Mouse (Mus musculus): ENCODE data around the gene Dlgap1. TPM values are rescaled to one million over a fixed set of nuclear protein-coding genes. Genes with fewer than 3 reads are reported as not detected.

Gene Dlgap1
- polyA plus RNA-seq, 1 experiment from 2014 or later: 0.50 TPM

DNA sequence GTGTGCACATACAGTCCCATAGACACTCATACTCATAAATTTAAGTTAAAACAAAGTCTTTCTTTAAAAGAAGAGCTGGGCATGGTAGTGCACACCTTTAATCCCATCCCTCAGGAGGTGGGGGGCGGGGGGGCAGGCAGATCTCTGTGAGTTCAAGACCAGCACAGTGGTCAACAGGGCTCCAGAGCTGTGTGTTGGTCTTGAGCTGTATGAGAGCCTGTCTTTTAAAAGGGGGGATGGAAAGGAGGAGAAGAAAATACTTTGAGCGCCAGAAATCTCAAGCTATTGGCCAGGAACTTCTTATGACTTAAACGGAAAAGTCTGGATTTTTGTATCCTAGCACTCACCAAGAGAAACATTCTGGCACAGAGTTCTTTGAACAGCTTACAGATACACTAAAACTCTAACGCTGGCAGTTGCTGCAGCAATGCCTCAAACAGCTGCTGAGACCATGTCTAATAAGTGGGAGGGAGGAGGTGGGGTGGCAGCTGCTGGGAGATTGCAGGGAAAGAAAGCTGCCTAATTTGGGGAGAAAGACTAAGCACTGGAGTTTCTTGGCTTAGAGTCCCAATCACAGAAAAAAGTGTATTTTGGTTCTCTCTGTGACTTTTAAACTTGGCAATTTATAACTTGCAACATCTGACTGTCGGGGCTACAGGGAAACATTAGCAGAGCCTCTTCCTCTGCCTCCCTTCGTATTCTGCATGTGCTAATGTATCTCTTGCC, 660.9 kb downstream of the Dlgap1 start:
- 0 out of 2 replicates have a peak, but pooled peaks have one; percentile 48 for ATAC-seq (replicated peaks; ENCODE audit: insufficient number of reproducible peaks, insufficient read depth, low FRiP score, low read depth)
- no peak overlapping the region for H3K9ac ChIP-seq
- no peaks in the 10 kb centered on the region for H3K27me3 ChIP-seq
- H3K4me3 ChIP-seq: no peak overlapping the region
- 50% methylated on average over 6 of the region's 6 CpGs for WGBS
- no peaks in the 10 kb centered on the region for H3K36me3 ChIP-seq
- H3K4me1 ChIP-seq (replicated peaks): no peaks in the 10 kb centered on the region
- no peaks in the 10 kb centered on the region for H3K9me3 ChIP-seq (replicated peaks)
- H3K4me2 ChIP-seq: no peak overlapping the region
- H3K27ac ChIP-seq: peak overlapping the region; percentile 9; the same call in 1 of the 2 replicates

DNA sequence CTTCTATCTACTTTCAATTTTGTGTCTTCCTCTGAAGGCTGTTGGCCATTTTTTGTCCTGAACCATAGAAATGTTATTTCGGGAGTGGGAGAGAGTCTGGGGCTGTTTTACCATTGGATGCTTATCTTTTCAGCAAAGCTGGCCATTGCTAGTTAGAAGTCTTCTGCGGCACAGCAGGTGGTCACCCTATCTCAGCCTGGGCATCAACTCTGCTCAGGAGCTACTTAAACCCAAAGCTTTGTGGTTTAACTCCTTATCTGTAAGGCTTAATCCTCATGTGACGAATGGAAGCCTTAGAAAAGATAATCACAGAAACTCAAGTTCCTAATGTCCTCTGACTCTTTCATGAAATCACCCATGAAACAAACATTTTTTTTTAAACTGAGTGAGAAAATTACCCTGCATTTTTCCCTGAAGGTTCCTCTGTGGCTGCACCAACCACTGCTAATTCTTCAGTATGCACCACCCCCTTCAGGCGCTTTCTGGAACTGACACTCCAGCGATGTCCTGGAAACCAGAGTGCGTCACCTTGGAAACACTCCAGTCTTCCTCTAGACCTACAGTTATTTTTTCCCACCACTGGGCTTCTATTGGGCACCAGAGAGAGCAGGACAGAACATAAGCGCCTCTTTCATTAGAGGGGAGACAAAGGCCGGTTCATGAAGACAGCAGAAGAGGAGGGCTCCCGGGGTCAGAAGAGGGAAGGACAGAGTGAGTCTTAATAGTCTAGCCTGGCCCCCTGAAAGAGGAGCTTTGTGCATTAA, 664.5 kb downstream of the Dlgap1 start:
- H3K4me2 ChIP-seq: no peak overlapping the region

DNA sequence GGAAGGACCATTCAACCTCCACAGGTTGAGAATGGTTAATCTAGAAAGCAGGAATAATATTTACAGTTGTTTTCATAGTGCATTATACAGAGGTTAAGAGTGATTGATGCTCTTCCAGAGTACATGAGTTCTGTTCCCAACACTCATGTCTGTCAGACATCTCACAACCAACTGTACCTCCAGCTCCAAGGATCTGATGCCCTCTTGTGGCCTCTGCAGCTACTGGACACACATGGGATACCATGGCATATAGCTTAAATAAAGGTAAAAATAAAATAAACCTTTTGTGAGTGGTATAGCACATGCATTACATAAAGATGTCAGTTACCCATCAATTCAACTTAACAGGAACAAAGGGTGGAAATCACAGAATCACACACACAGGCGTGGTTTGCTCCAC, 674.3 kb downstream of the Dlgap1 start:
- WGBS: 55% methylated on average over 1 of the region's 1 CpGs
- no peak overlapping the region for H3K27ac ChIP-seq
- H3K4me3 ChIP-seq: no peak overlapping the region
- no peak for ATAC-seq (replicated peaks; ENCODE audit: insufficient number of reproducible peaks, insufficient read depth, low FRiP score, low read depth)
- no peak overlapping the region for H3K4me2 ChIP-seq
- no peaks in the 10 kb centered on the region for H3K27me3 ChIP-seq
- no peaks in the 10 kb centered on the region for H3K9me3 ChIP-seq (replicated peaks)
- no peak overlapping the region for H3K9ac ChIP-seq
- no peaks in the 10 kb centered on the region for H3K4me1 ChIP-seq (replicated peaks)
- no peaks in the 10 kb centered on the region for H3K36me3 ChIP-seq

More for the DNA sequence above, 664.5 kb downstream of the Dlgap1 start:
- Histone ChIP-seq H3K27ac (no peak overlapping the region), H3K9me3 (replicated peaks) (no peaks in the 10 kb centered on the region), H3K9ac (no peak overlapping the region), H3K4me1 (replicated peaks) (no peaks in the 10 kb centered on the region), H3K4me3 (no peak overlapping the region), H3K27me3 (no peaks in the 10 kb centered on the region), H3K36me3 (no peaks in the 10 kb centered on the region)
- 13% methylated on average over 9 of the region's 9 CpGs for WGBS
- ATAC-seq (replicated peaks; ENCODE audit: insufficient number of reproducible peaks, insufficient read depth, low FRiP score, low read depth): peak; percentile 66; the same call in 1 of the 2 replicates

DNA sequence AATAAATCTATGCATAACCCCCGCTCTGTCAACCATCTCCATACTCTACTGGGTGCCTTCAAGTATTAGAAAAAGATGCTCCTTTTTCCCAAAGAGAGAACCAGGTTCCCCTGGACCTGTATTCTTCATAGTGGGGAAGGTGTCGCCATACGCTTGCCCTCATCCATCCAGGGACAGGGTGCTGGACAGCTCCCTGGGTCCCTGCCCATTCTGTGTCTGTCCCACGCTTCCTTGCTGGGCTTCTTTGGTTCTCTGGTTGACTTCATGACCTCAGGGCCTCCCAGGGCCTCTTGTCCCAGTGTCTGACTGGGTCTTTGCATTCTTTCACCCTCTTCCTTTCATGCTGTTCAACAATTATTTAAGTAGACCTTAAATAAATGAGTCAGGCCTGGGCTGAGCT, 677.8 kb downstream of the Dlgap1 start:
- no peak for ATAC-seq (replicated peaks; ENCODE audit: insufficient number of reproducible peaks, insufficient read depth, low FRiP score, low read depth)
- Histone ChIP-seq H3K27ac (no peak overlapping the region), H3K9me3 (replicated peaks) (no peaks in the 10 kb centered on the region), H3K4me1 (replicated peaks) (no peaks in the 10 kb centered on the region), H3K9ac (no peak overlapping the region), H3K4me2 (no peak overlapping the region), H3K4me3 (no peak overlapping the region), H3K36me3 (no peaks in the 10 kb centered on the region), H3K27me3 (no peaks in the 10 kb centered on the region)
- WGBS: 34% methylated on average over 4 of the region's 4 CpGs

DNA sequence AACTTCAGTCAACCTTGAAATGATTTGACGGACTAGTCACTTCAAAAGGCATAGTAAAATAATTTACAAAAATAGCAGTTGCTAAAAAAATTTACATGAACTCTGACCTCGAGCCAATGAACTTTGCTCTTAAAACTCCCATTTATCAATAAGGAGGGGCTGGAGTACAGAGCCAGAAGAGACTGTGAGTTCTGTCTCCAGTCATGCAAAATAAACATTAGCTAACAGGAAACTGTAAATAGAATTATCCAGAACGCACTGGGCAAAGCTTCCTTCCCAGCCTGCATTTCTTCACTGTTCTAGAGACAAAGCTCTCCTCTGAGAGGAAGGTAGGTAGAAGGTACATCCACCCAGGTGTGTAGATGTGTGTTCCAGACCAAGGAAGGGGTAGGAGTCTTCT, 692.5 kb downstream of the Dlgap1 start:
- H3K4me1 ChIP-seq (replicated peaks): no peaks in the 10 kb centered on the region
- no peaks in the 10 kb centered on the region for H3K27me3 ChIP-seq
- WGBS: 65% methylated on average over 3 of the region's 3 CpGs
- no peak for ATAC-seq (replicated peaks; ENCODE audit: insufficient number of reproducible peaks, insufficient read depth, low FRiP score, low read depth)
- no peak overlapping the region for H3K27ac ChIP-seq
- no peak overlapping the region for H3K9ac ChIP-seq
- H3K4me2 ChIP-seq: no peak overlapping the region
- no peak overlapping the region for H3K4me3 ChIP-seq
- no peaks in the 10 kb centered on the region for H3K36me3 ChIP-seq
- H3K9me3 ChIP-seq (replicated peaks): no peaks in the 10 kb centered on the region

DNA sequence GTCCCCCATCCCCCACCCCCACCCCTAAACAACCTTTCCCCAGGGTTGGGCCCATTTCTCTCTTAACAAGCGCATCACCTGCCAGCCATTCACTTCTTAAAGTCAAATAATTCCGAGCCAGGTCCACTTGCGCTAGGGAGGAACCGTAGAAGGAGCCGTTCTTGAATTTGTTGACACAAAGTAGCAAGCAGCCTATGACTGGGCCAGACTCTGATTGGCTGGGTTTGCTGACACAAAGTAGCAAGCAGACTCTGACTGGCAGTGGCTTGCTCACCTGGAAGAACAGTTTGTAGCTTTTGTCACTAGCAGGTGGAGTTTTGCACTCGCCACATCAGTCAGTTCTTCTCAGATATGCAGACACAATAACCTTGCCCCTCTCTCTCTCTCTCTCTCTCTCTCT, 695.1 kb downstream of the Dlgap1 start:
- Histone ChIP-seq H3K4me1 (replicated peaks) (no peaks in the 10 kb centered on the region), H3K36me3 (no peaks in the 10 kb centered on the region), H3K4me2 (no peak overlapping the region), H3K27me3 (no peaks in the 10 kb centered on the region), H3K27ac (no peak overlapping the region), H3K9me3 (replicated peaks) (no peaks in the 10 kb centered on the region), H3K4me3 (no peak overlapping the region), H3K9ac (no peak overlapping the region)
- no peak for ATAC-seq (replicated peaks; ENCODE audit: insufficient number of reproducible peaks, insufficient read depth, low FRiP score, low read depth)
- 76% methylated on average over 6 of the region's 6 CpGs for WGBS

DNA sequence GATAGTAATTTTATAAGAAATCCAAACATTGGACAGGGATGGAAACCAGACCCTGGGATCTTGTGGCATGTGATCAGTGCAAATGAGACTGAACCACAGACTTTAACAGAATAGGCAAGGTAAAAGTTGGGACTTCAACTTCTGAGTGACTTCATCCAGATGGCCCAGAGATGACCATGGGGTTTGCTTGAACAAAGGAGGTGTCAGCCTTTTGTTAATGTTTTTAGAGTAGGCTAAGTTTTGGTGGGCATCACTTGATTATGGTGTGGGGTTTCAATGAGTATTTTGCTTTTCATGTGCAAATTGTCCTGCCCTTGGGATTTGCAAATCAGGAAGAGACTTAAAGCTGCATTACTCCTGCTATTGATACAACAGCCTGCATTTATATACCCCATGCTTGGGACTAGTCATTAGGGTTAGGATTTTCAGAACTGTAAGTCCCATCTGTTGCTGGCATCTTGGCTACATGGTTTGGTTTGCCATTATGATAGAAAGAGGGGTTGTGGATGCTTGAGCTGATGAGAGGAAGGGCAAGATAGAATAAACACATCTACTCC, 695.7 kb downstream of the Dlgap1 start:
- Histone ChIP-seq H3K27me3 (no peaks in the 10 kb centered on the region), H3K4me3 (no peak overlapping the region), H3K36me3 (no peaks in the 10 kb centered on the region), H3K27ac (no peak overlapping the region), H3K4me2 (no peak overlapping the region), H3K4me1 (replicated peaks) (no peaks in the 10 kb centered on the region), H3K9me3 (replicated peaks) (no peaks in the 10 kb centered on the region), H3K9ac (no peak overlapping the region)
- ATAC-seq (replicated peaks; ENCODE audit: insufficient number of reproducible peaks, insufficient read depth, low FRiP score, low read depth): no peak

DNA sequence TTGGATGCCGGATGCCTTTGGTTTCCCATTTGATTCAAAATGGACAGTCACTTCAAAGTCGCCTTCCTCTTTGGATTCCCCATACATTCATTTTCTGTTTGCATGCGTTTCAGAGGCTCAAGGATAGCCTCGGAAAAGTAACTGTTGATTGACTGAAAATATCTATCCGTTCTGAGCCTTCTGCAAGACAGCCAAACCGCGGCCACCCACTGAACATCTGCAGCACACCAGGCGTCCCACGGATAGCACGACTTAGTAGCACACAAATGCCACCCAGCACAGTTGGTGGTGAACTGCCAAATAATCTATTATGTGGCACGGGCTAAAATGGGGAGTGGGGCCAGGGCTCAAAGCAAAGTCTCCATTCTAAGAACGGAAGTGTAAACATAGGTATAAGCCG, 705.1 kb downstream of the Dlgap1 start:
- Histone ChIP-seq H3K27me3 (no peaks in the 10 kb centered on the region), H3K4me2 (no peak overlapping the region), H3K9me3 (replicated peaks) (no peaks in the 10 kb centered on the region), H3K27ac (no peak overlapping the region), H3K36me3 (no peaks in the 10 kb centered on the region), H3K9ac (no peak overlapping the region), H3K4me3 (no peak overlapping the region), H3K4me1 (replicated peaks) (no peaks in the 10 kb centered on the region)
- ATAC-seq (replicated peaks; ENCODE audit: insufficient number of reproducible peaks, insufficient read depth, low FRiP score, low read depth): no peak
- 85% methylated on average over 13 of the region's 13 CpGs for WGBS

DNA sequence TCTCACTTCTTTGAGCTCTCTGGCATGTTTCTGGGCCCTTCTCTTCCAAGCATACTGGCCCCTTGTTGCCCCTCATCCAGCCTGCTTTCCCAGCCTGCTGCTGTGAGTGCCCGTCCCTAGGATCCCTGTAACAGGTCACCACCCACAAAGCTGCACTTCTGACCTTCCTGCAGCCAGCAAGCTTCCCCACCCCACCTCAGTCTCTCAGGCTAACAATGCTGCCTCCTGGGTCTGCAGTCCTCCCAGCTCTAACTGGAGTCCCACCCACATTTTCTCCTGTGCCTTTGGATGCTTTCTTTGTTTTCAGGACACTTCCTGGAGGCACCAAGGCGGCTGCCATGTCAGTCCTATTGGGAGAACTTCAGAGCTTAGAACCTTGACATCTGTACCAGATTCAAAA, 707.6 kb downstream of the Dlgap1 start:
- no peak overlapping the region for H3K9ac ChIP-seq
- ATAC-seq (replicated peaks; ENCODE audit: insufficient number of reproducible peaks, insufficient read depth, low FRiP score, low read depth): no peak
- no peak overlapping the region for H3K27ac ChIP-seq
- H3K27me3 ChIP-seq: no peaks in the 10 kb centered on the region
- 46% methylated on average over 2 of the region's 2 CpGs for WGBS
- no peaks in the 10 kb centered on the region for H3K36me3 ChIP-seq
- H3K4me1 ChIP-seq (replicated peaks): no peaks in the 10 kb centered on the region
- H3K9me3 ChIP-seq (replicated peaks): no peaks in the 10 kb centered on the region
- H3K4me3 ChIP-seq: no peak overlapping the region
- no peak overlapping the region for H3K4me2 ChIP-seq

DNA sequence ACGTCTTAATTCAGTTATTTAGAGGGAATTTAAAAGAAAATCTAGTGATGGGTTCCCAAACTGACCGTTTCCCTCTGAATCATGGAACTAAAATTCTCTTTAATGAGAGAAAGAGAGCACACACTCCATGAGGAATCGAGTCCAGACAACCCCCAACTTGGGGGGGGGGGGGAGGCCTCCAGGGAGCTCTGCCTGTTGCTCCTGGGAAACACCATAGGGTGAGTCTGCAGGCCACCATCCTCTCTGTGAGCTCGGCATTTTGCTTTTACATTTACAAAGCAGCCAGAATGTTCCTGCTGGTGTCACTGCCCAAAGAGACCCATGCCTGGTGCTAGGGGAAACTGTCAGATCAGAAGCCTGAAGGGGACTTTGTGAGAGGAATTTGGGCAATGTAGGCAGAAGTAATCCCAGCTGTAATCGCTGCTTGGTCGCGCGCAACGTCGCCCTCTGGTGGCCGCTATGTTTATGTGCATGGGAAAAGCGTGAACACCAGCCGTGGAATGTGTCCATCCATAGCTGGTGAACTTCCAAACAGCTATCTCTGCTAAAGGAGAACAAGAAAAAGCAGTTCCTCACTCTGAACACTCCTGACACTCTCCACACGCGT, 714.8 kb downstream of the Dlgap1 start:
- Histone ChIP-seq H3K4me3 (no peak overlapping the region), H3K9ac (no peak overlapping the region), H3K4me2 (peak overlapping the region; percentile 28; the same call in 1 of the 2 replicates), H3K36me3 (no peaks in the 10 kb centered on the region), H3K4me1 (replicated peaks) (peaks cover 5% of the 10 kb centered on the region), H3K9me3 (replicated peaks) (no peaks in the 10 kb centered on the region), H3K27me3 (no peaks in the 10 kb centered on the region), H3K27ac (no peak overlapping the region)
- 12% methylated on average over 15 of the region's 15 CpGs for WGBS
- no peak for ATAC-seq (replicated peaks; ENCODE audit: insufficient number of reproducible peaks, insufficient read depth, low FRiP score, low read depth)

DNA sequence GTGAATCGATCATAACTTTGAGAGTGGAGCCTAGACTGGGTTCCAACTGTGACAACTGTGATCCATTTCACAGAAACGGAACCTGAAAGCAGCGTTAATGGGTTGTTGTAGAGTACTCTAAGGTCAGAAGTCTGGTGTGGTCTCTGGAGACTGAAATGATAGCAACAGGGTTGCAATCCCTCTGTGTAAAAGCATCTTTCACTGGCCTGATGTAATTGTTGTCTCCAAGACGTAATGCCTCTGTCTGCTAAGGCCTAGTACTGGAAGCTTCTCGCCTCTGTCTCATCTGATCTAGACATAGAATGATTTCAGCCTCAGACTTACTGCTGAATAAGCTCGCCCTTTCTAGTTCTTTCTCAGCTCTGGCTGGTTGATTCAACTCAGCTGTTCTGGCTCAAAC, 721.3 kb downstream of the Dlgap1 start:
- H3K27me3 ChIP-seq: no peaks in the 10 kb centered on the region
- H3K4me2 ChIP-seq: no peak overlapping the region
- H3K36me3 ChIP-seq: no peaks in the 10 kb centered on the region
- no peaks in the 10 kb centered on the region for H3K9me3 ChIP-seq (replicated peaks)
- no peak overlapping the region for H3K27ac ChIP-seq
- no peak overlapping the region for H3K4me3 ChIP-seq
- no peaks in the 10 kb centered on the region for H3K4me1 ChIP-seq (replicated peaks)
- 79% methylated on average over 6 of the region's 6 CpGs for WGBS
- H3K9ac ChIP-seq: no peak overlapping the region
- ATAC-seq (replicated peaks; ENCODE audit: insufficient number of reproducible peaks, insufficient read depth, low FRiP score, low read depth): no peak

Data from heart, embryonic 15.5 days (tissue).